Mouse (Mus musculus) myocyte (in vitro differentiated cells): ENCODE measurements around the gene Irgm1.

ENCODE experiments used
- MYOD1 ChIP-seq, 3 experiments: IDR thresholded peaks; one replicate each; pipeline ENCODE4 v1.6.1; 2011; ENCODE audit warnings: control low read depth in 2 of 3, low read depth in 2 of 3, mild to moderate bottlenecking in 2 of 3, moderate library complexity in 1 of 3; ENCODE audit not compliant: insufficient read length in 2 of 3, control insufficient read depth in 1 of 3
- POLR2A ChIP-seq: IDR thresholded peaks from one replicate; pipeline ENCODE4 v1.6.1; 2011; ENCODE audit warnings: low read depth, mild to moderate bottlenecking, control low read depth, moderate library complexity; ENCODE audit not compliant: insufficient read length
- REST ChIP-seq: IDR thresholded peaks from one replicate; pipeline ENCODE4 v1.6.1; 2011; ENCODE audit warnings: mild to moderate bottlenecking, control low read depth, moderate library complexity; ENCODE audit not compliant: insufficient read depth, insufficient read length
- SRF ChIP-seq: IDR thresholded peaks from one replicate; pipeline ENCODE4 v1.6.1; 2011; ENCODE audit warnings: low read depth; ENCODE audit not compliant: control insufficient read depth, insufficient read length
- USF1 ChIP-seq: IDR thresholded peaks from one replicate; pipeline ENCODE4 v1.6.1; 2011; ENCODE audit warnings: low read depth, mild to moderate bottlenecking, control low read depth, moderate library complexity

- TF ChIP-seq POLR2A (no peak), REST (no peak), SRF (no peak), MYOD1 (IDR thresholded peaks at IDR 0.05; ENCODE audit: control insufficient read depth in 1 of 3, insufficient read length in 2 of 3, low read depth in 2 of 3) (no peak), USF1 (no peak)
Measured at GRCm38 (mm10) chr11:48902021-48902420, 30.5 kb upstream of the Irgm1 start, which contains the start of gene Gm5431.
